Mouse (Mus musculus) CH12.LX (cell line): ENCODE measurements around the gene Cend1.

Experiments
- ETS1 ChIP-seq: conservative IDR thresholded peaks from 2 replicates; pipeline ENCODE4 v1.6.1; 2012; ENCODE audit warnings: low read depth, mild to moderate bottlenecking, inconsistent platforms, low read length, improper control_type of control experiment, moderate library complexity
- GABPA ChIP-seq: IDR thresholded peaks from 2 replicates; pipeline ENCODE4 v1.6.1; 2012; ENCODE audit warnings: low read depth, low read length, improper control_type of control experiment, inconsistent platforms; ENCODE audit not compliant: insufficient replicate concordance
- MAX ChIP-seq: IDR thresholded peaks from 2 replicates; pipeline ENCODE4 v1.6.1; 2011; ENCODE audit warnings: low read length, improper control_type of control experiment

DNA sequence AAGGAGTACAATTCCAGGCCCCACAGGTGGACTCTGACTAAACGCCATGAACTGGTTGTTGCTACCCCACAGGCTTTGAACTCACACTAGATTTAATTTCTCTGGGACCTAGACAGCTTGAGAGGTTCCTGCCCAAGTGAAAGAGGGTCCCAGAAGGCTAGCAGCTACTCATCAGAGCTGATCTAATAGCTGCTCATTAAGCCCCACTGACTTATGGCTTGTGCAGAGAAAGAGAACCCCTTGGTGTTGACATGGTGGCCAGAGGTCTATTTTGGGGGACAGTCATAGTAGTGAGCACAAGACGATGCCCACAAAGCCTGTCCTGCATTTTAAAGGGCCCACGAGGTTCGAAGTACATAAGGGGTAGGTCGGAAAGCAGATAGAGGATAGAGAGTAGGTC is 44.9 kb upstream of the Cend1 start:
- TF ChIP-seq ETS1: no peak
- no peak for TF ChIP-seq MAX
- no peak for TF ChIP-seq GABPA
